Mouse (Mus musculus) E14TG2a.4 (cell line): Measurements from ENCODE around the gene Stard13.

Experiments
- CTCF ChIP-seq: conservative IDR thresholded peaks from 2 replicates; pipeline ENCODE4 v1.5.1; 2014; ENCODE audit warnings: low read length
- NANOG ChIP-seq: IDR thresholded peaks from 2 replicates; pipeline ENCODE4 v1.6.1; 2014; ENCODE audit warnings: borderline replicate concordance, low read length, mixed read lengths

DNA sequence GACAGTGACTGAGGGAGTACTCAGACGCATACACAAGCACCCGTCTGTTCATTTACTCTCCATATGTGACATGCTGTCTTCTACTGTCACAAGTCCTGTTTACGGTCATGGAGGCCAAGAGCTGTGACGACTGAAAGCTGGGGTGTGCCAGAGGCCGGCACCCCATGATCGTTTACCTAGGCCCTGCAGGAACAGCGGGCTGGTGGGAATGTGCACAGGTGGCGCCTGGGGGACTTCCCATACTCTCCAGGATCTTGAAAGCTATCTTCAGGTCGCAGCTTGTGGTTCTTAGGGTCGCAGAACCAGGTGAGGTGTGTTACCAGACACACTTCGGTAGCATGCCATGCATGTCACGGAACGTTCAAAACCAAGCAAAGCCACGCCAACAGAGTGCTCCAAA lies 99.9 kb downstream of the Stard13 start:
- TF ChIP-seq CTCF (no peak), NANOG (no peak)
